Mouse (Mus musculus) forelimb bud, embryonic 11.5 days (tissue): Measurements from ENCODE around the gene Pcp2.
A peak's percentile ranks its signal among the peaks of the same experiment; 100 is the strongest.
"Not testable (repeated sequence)": the region's sequence is repeated elsewhere in the genome, so short reads cannot be mapped to it uniquely, and the experiment has no call there.

Experiments used
- DNase-seq: peaks from one replicate; pipeline ENCODE4 v3.0.0-alpha.2; 2012; ENCODE audit warnings: low read depth, low spot score

The Pcp2 gene

DNA sequence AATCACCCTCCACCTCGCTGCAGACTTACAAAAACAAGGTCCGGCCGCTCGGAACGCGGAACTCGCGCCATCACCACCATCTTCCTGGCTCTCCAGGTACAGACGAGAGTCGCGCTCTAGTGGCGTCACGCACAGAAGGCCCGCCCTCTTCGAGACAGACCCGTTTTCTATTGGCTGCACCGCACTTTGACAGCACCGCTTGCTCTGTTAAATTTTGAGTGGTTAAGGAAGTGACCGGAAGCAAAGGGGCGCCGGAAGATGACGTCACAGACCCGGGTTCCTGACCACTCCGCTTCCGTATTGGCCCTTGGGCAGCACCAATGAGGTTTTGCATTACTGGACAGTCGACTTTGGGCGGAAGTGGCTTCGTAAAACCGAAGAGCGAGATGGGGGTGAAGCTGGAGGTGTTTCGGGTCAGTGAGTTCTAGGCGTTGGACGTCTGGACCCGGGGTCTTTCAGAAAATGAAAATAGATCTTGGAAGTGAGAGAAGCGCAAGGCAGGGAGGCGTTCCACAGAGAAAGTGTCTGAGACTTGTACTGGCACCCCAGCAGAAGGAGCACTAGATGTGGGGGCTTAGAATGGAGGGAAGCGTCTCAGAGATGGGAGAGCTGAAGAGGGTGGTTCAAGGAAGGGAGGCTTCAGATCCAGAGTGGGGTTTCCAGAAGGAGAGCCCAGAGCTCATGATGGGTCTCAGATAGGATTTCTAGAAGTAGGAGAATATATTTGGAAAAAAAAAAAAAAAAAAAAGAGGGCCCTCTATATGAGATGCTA is 4.0 kb downstream of the Pcp2 start, which contains the start of the genes Xab2 and Pet100:
TSS of gene Xab2 (minus strand) at position 118 of the 772 bp plus-strand sequence.
TSS of gene Pet100 (plus strand) at position 350 of the 772 bp plus-strand sequence.
- DNase-seq, result peak; percentile 100

- DNase-seq, result no peak
Measured at GRCm38 (mm10) chr8:3609816-3610150, 15.6 kb downstream of the Pcp2 start.

DNA sequence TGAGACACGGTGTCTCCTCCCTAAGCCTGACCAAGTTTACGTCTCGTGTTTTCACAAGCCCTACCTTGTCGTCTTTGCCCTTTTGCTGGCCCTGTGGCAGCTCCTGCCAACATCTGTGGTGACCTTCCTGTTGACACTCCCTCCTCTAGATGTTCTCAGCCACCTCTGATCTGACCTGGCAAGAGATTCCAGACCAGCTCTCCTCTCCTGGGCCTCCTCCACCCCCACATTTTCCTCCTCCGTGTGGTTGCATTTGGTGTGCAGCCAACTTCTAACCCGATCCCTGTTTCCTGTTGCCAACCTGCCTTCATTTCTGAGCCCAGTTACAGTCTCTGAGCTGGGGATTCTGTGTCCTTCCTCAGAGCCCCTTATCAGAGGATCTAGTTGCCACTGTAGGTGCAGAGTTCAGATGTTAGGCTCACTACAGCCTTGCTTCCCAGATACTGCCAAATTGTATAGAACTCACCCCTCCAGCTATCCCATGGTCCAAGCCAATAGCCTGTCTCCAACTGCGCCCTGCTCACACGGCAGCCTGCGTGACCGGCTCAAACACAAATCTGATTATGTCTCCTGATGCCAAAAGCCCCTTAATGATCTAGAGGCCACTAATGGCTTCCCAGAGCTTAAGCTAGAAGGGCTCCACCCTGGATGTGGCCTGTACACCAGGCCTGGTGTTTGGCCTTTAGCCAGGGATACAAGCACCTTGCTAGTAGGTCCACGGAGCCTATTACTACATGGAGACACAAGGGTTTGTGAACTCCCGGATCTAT is 16.1 kb downstream of the Pcp2 start:
- DNase-seq, result no peak

- DNase-seq, result no peak
Measured at GRCm38 (mm10) chr8:3607822-3608221, 17.5 kb downstream of the Pcp2 start.

- no peak for DNase-seq
Measured at GRCm38 (mm10) chr8:3606593-3606992, 18.8 kb downstream of the Pcp2 start.

GRCm38 (mm10) chr8:3603439-3603838 is 21.9 kb downstream of the Pcp2 start:
- no peak for DNase-seq

DNA sequence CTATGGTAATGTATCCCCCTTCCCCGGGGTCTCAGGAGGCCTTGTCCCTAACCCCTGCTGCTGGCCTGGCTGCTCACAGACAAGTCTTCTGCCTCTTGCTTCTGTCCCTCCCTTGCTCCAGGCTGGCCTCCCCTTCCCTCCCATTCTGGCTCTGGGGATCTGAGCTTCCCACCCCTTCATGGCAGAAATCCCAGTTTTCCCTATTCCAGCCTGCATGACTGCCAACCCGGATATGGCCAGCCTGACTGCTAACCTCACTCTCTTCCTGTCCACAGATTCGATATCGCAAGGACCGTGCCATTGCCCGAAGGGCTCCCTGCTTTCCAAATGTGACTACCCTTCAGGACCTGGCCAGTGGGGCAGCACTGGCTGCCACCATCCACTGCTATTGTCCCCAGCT is 24.9 kb downstream of the Pcp2 start:
- no peak for DNase-seq

- no peak for DNase-seq
Measured at GRCm38 (mm10) chr8:3599219-3599618, 26.1 kb downstream of the Pcp2 start.

DNA sequence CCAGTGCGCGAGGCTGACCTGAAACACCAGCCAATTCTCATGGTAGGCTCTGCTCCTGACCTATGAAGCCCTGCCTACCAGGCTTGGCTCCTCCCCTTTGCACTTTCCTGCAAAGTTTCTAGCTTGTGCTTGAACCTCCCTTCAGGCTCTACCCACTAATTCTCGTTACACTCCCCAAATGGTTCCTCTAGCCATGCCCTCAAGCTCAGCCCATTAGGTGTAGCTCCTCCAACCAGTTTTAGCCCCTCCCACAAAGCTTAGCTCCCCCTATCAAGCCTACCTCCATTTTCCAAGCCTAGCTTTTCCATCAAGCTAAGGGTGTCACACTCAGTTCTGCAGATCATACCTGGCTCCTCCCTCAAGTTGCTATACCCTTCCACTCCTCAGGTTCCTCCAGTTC is 27.3 kb downstream of the Pcp2 start:
- DNase-seq, result no peak

GRCm38 (mm10) chr8:3594466-3594865 is 30.9 kb downstream of the Pcp2 start:
- no peak for DNase-seq

DNA sequence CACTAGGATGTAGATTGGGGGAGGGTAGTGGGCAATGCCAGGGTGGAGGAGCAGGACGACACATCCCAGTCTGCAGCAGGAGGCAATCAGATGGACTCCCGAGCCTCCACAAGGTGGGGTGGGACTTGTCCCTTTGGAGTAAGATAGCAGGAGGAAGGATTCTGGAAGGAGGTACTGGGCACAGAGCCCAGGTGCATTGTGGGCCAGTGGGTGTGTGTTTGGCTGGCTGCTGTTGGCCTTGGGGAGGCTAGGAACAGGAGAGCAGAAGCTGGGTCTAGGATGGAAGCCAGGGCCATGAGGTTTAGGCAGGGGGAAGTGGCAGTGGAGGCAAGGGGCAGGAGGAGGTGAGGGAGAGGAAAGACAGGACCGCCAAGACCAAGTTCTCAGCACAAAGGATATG is 31.9 kb downstream of the Pcp2 start:
- no peak for DNase-seq

GRCm38 (mm10) chr8:3588258-3588633 is 37.1 kb downstream of the Pcp2 start:
- DNase-seq, result no peak

DNA sequence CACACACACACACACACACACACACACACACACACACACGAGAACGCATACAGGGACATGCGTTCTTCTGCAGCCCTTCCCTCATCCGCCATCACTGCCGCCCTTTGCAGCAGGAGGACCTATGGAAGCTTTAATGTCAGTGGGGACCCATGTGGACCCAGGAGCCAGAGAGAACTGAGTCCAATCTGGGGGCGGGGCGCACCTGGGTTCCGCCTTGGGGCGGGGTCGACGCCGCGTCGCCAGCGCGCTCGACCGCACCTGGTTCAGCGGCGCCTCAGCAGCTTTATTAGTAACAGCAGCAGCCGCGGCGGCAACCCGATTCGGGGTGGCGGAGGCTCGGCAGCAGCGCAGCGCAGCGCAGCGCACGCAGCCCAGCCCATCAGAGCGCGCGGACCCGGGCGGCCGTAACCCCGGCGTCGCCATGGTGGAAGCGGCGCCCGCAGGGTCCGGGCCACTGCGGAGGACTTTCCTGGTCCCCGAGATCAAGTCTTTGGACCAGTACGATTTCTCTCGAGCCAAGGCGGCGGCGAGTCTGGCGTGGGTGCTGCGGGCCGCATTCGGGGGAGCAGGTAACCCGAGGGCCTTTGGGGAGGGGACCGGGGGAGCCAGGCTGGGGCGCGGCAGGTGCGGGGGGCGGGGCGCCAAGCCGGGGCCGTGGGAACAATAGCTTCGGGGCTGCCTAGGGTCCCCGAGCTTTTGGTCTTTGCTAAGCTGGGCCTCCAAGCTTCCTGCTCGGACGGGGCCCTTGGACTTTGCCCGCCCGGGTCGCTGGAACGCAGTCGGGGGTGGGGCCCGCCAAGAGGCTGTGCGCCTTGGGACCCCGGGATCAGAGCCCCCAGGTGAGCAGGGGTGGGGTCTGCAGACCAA is 37.7 kb downstream of the Pcp2 start:
- DNase-seq, result peak; percentile 65

DNA sequence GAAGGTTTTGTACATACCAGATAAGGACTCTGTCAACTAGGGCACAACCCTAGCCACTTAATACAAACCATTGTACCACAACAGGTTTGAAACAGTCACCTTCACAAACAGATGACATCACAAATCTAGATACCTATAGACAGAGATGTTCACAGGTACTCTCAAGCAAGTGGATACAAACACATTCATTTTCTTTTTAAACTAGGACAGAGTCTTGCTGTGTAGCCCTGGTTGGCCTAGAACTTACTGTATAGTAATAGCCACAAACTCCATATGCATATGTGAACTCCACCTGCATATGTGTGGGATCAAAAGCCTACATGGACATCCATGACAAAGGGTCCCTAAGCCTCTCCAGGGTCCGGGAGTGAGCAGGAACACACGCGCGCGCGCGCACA is 38.4 kb downstream of the Pcp2 start, which contains the start of gene Camsap3:
TSS of gene Camsap3 (plus strand) at position 301 of the 398 bp plus-strand sequence.
- no peak for DNase-seq

- DNase-seq, result no peak
Measured at GRCm38 (mm10) chr8:3586452-3586851, 38.9 kb downstream of the Pcp2 start.

- DNase-seq, result not testable (repeated sequence)
Measured at GRCm38 (mm10) chr8:3581961-3582360, 43.4 kb downstream of the Pcp2 start.

DNA sequence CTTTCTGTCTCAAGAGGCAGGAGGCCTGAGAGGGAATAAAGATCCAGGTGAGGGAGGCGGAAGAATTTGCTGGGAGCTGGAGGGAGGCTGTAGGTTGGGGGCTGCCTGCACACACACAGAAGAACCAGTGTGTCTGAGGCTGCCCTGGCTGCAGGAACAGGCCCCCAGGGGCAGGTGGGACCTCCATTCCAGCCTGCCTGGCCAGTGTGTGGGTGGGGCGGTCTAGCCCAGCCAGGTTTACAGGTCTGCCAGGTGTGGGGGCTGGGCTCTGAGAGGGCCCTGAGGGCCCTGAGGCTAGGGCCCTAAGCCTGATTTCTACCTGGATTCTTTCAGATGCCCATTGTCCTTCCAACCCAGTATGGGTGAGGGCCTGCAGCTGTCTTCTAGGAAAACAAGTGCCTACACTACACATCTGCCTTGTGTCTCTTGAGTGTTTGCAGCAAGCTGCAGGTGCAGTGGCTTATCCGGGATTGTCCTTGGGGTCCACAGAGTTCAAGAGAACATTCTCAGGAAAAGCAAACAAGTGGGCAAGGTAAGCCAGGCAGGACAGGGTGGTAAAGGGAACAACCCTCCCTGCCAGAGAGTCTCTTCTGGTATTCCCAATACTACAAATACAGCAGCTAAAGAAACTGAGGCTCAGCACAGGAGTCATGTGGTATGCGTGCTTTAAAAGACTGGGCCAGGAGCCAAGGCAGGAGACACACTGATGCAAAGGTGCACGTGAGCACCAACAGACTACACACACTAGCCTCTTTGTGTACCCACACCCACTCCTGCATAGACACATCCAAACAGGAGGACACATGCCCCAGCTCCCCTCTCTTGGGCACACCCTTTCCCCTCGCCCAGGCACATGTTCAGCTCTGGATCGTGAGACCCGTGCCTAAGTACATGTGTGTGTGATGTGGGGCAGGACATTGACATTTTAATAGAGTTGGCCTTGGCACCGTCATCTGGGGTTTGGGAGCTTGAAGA is 45.7 kb downstream of the Pcp2 start:
- no peak for DNase-seq

GRCm38 (mm10) chr8:3576211-3576960 is 49.0 kb downstream of the Pcp2 start:
- no peak for DNase-seq

DNA sequence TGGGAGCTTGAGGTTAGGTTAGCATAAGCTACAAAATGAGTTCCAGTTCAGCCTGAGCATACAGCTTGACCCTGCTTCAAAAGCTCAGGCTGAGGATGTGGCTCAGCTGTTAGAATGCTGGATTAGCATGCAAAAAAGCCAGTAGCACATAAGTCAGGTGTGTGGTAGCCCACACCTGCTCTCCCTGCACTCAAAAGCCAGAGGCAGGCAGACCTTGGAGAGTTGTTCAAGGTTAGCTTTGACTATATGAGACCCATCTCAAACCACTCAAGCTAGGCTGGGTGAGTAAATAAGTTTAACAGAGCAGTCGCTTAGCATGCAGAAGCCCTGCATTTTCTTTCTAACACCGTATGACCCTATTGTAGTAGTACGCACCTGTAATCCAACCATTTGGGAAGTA is 50.8 kb downstream of the Pcp2 start:
- no peak for DNase-seq
